Mouse (Mus musculus): Measurements from ENCODE around the gene Dcaf6. TPM values are rescaled to one million over a fixed set of nuclear protein-coding genes. Genes with fewer than 3 reads are reported as not detected.
"Not testable (repeated sequence)": the region's sequence is repeated elsewhere in the genome, so short reads cannot be mapped to it uniquely, and the experiment has no call there.

Dcaf6 gene
- total RNA-seq, 1 experiment = 10.2 TPM

- no peak for TF ChIP-seq MAFK (IDR thresholded peaks at IDR 0.05; ENCODE audit: insufficient read depth, low read depth, low read length)
- no peak for TF ChIP-seq HCFC1 (IDR thresholded peaks at IDR 0.05; ENCODE audit: borderline replicate concordance, insufficient read depth, low read length)
- H3K36me3 ChIP-seq (ENCODE audit: control insufficient read depth, insufficient read depth, low read length, poor library complexity, severe bottlenecking) = no peaks in the 10 kb centered on the region
- DNase-seq (ENCODE audit: low read depth, low spot score) = no peak
- H3K4me1 ChIP-seq (ENCODE audit: control insufficient read depth in 2 of 2, insufficient read depth in 2 of 2, low read length in 2 of 2, poor library complexity in 1 of 2) = no peaks in the 10 kb centered on the region
- no peak overlapping the region for H3K27ac ChIP-seq (ENCODE audit: insufficient read depth, low read depth, low read length, poor library complexity, severe bottlenecking)
- H3K4me3 ChIP-seq (ENCODE audit: insufficient read depth in 1 of 2, low read depth in 1 of 2, low read length in 2 of 2, poor library complexity in 1 of 2, severe bottlenecking in 1 of 2) = no peak overlapping the region
- H3K9me3 ChIP-seq (ENCODE audit: control insufficient read depth, insufficient read depth, low read depth, low read length) = no peaks in the 10 kb centered on the region
- H3K9ac ChIP-seq (ENCODE audit: insufficient read depth, low read depth, low read length, poor library complexity, severe bottlenecking) = no peak overlapping the region
- in situ Hi-C loops (cut with MboI; ENCODE audit: low sequenced_read_pairs in 2 of 2, unreplicated experiment in 2 of 2) = no loop called here
These were observed 118.1 kb downstream of the Dcaf6 start for GRCm38 (mm10) chr1:165342126-165342525.

- Histone ChIP-seq H3K4me1 (ENCODE audit: control insufficient read depth in 2 of 2, insufficient read depth in 2 of 2, low read length in 2 of 2, poor library complexity in 1 of 2) (no peaks in the 10 kb centered on the region), H3K9me3 (ENCODE audit: control insufficient read depth, insufficient read depth, low read depth, low read length) (no peaks in the 10 kb centered on the region), H3K9ac (ENCODE audit: insufficient read depth, low read depth, low read length, poor library complexity, severe bottlenecking) (no peak overlapping the region), H3K4me3 (ENCODE audit: insufficient read depth in 1 of 2, low read depth in 1 of 2, low read length in 2 of 2, poor library complexity in 1 of 2, severe bottlenecking in 1 of 2) (no peak overlapping the region), H3K27ac (ENCODE audit: insufficient read depth, low read depth, low read length, poor library complexity, severe bottlenecking) (no peak overlapping the region), H3K36me3 (ENCODE audit: control insufficient read depth, insufficient read depth, low read length, poor library complexity, severe bottlenecking) (no peaks in the 10 kb centered on the region)
- DNase-seq (ENCODE audit: low read depth, low spot score) = no peak
- in situ Hi-C loops (cut with MboI; ENCODE audit: low sequenced_read_pairs in 2 of 2, unreplicated experiment in 2 of 2) = no loop called here
- TF ChIP-seq CHD2 (IDR thresholded peaks at IDR 0.05; ENCODE audit: low read depth, low read length) (no peak), HCFC1 (IDR thresholded peaks at IDR 0.05; ENCODE audit: borderline replicate concordance, insufficient read depth, low read length) (no peak), MAFK (IDR thresholded peaks at IDR 0.05; ENCODE audit: insufficient read depth, low read depth, low read length) (no peak), ZC3H11A (IDR thresholded peaks at IDR 0.05; ENCODE audit: borderline replicate concordance, low read depth, low read length) (no peak), ZNF384 (IDR thresholded peaks at IDR 0.05; ENCODE audit: low read depth, low read length) (no peak)
These were observed 127.5 kb downstream of the Dcaf6 start for GRCm38 (mm10) chr1:165332797-165333196.

- Histone ChIP-seq H3K4me1 (ENCODE audit: control insufficient read depth in 2 of 2, insufficient read depth in 2 of 2, low read length in 2 of 2, poor library complexity in 1 of 2) (no peaks in the 10 kb centered on the region), H3K9me3 (ENCODE audit: control insufficient read depth, insufficient read depth, low read depth, low read length) (no peaks in the 10 kb centered on the region), H3K36me3 (ENCODE audit: control insufficient read depth, insufficient read depth, low read length, poor library complexity, severe bottlenecking) (no peaks in the 10 kb centered on the region), H3K9ac (ENCODE audit: insufficient read depth, low read depth, low read length, poor library complexity, severe bottlenecking) (no peak overlapping the region), H3K4me3 (ENCODE audit: insufficient read depth in 1 of 2, low read depth in 1 of 2, low read length in 2 of 2, poor library complexity in 1 of 2, severe bottlenecking in 1 of 2) (no peak overlapping the region), H3K27ac (ENCODE audit: insufficient read depth, low read depth, low read length, poor library complexity, severe bottlenecking) (no peak overlapping the region)
- no peak for TF ChIP-seq CHD2 (IDR thresholded peaks at IDR 0.05; ENCODE audit: low read depth, low read length)
- TF ChIP-seq MAFK (IDR thresholded peaks at IDR 0.05; ENCODE audit: insufficient read depth, low read depth, low read length) = no peak
- TF ChIP-seq ZC3H11A (IDR thresholded peaks at IDR 0.05; ENCODE audit: borderline replicate concordance, low read depth, low read length) = no peak
- TF ChIP-seq ZNF384 (IDR thresholded peaks at IDR 0.05; ENCODE audit: low read depth, low read length) = no peak
- no peak for TF ChIP-seq HCFC1 (IDR thresholded peaks at IDR 0.05; ENCODE audit: borderline replicate concordance, insufficient read depth, low read length)
- no peak for DNase-seq (ENCODE audit: low read depth, low spot score)
- in situ Hi-C loops (cut with MboI; ENCODE audit: low sequenced_read_pairs in 2 of 2, unreplicated experiment in 2 of 2) = no loop called here
These were observed 129.4 kb downstream of the Dcaf6 start for GRCm38 (mm10) chr1:165330859-165331258.

- DNase-seq (ENCODE audit: low read depth, low spot score); H3K4me1 ChIP-seq (ENCODE audit: control insufficient read depth in 2 of 2, insufficient read depth in 2 of 2, low read length in 2 of 2, poor library complexity in 1 of 2): not testable (repeated sequence)
These were observed 131.6 kb downstream of the Dcaf6 start for GRCm38 (mm10) chr1:165328384-165329289.

GRCm38 (mm10) chr1:165327831-165328230, 132.4 kb downstream of the Dcaf6 start:
- H3K9ac ChIP-seq (ENCODE audit: insufficient read depth, low read depth, low read length, poor library complexity, severe bottlenecking) = no peak overlapping the region
- no peak for DNase-seq (ENCODE audit: low read depth, low spot score)
- no peaks in the 10 kb centered on the region for H3K36me3 ChIP-seq (ENCODE audit: control insufficient read depth, insufficient read depth, low read length, poor library complexity, severe bottlenecking)
- no peaks in the 10 kb centered on the region for H3K9me3 ChIP-seq (ENCODE audit: control insufficient read depth, insufficient read depth, low read depth, low read length)
- H3K4me1 ChIP-seq (ENCODE audit: control insufficient read depth in 2 of 2, insufficient read depth in 2 of 2, low read length in 2 of 2, poor library complexity in 1 of 2) = peaks cover 0 to 2% of the 10 kb centered on the region in 2 experiments; a peak in 1 of 4 replicates
- in situ Hi-C loops (cut with MboI; ENCODE audit: low sequenced_read_pairs in 2 of 2, unreplicated experiment in 2 of 2) = no loop called here
- TF ChIP-seq CHD2 (IDR thresholded peaks at IDR 0.05; ENCODE audit: low read depth, low read length) (no peak), ZNF384 (IDR thresholded peaks at IDR 0.05; ENCODE audit: low read depth, low read length) (no peak), ZC3H11A (IDR thresholded peaks at IDR 0.05; ENCODE audit: borderline replicate concordance, low read depth, low read length) (no peak), HCFC1 (IDR thresholded peaks at IDR 0.05; ENCODE audit: borderline replicate concordance, insufficient read depth, low read length) (no peak), MAFK (IDR thresholded peaks at IDR 0.05; ENCODE audit: insufficient read depth, low read depth, low read length) (no peak)
- H3K27ac ChIP-seq (ENCODE audit: insufficient read depth, low read depth, low read length, poor library complexity, severe bottlenecking) = no peak overlapping the region
- no peak overlapping the region for H3K4me3 ChIP-seq (ENCODE audit: insufficient read depth in 1 of 2, low read depth in 1 of 2, low read length in 2 of 2, poor library complexity in 1 of 2, severe bottlenecking in 1 of 2)

More at GRCm38 (mm10) chr1:165328384-165329289, 131.6 kb downstream of the Dcaf6 start:
- H3K4me3 ChIP-seq (ENCODE audit: insufficient read depth in 1 of 2, low read depth in 1 of 2, low read length in 2 of 2, poor library complexity in 1 of 2, severe bottlenecking in 1 of 2); H3K36me3 ChIP-seq (ENCODE audit: control insufficient read depth, insufficient read depth, low read length, poor library complexity, severe bottlenecking); H3K27ac ChIP-seq (ENCODE audit: insufficient read depth, low read depth, low read length, poor library complexity, severe bottlenecking); in situ Hi-C loops (cut with MboI; ENCODE audit: low sequenced_read_pairs in 2 of 2, unreplicated experiment in 2 of 2); H3K9me3 ChIP-seq (ENCODE audit: control insufficient read depth, insufficient read depth, low read depth, low read length); H3K9ac ChIP-seq (ENCODE audit: insufficient read depth, low read depth, low read length, poor library complexity, severe bottlenecking): not testable (repeated sequence)

All from ES-E14 (cell line).